Mouse (Mus musculus) cerebellum, adult 9-10 months (tissue): ENCODE measurements around the gene Camta1.

Source experiments
- DNase-seq: peaks from one replicate; pipeline ENCODE4 v3.0.0; 2022

Camta1 gene

GRCm38 (mm10) chr4:151861806-151862739 lies at the start of gene Camta1:
TSS of gene Camta1 (minus strand) at chr4:151861876.
- peak; percentile 100 for DNase-seq

GRCm38 (mm10) chr4:151908809-151909208 lies 47.1 kb upstream of the Camta1 start:
- no peak for DNase-seq

GRCm38 (mm10) chr4:151907577-151908343 lies 46.1 kb upstream of the Camta1 start:
- DNase-seq = no peak

- no peak for DNase-seq
Measured at GRCm38 (mm10) chr4:151905621-151906020, 43.9 kb upstream of the Camta1 start.

- no peak for DNase-seq
Measured at GRCm38 (mm10) chr4:151904098-151904497, 42.4 kb upstream of the Camta1 start.

GRCm38 (mm10) chr4:151902689-151903241 lies 41.1 kb upstream of the Camta1 start:
- peak; percentile 70 for DNase-seq

GRCm38 (mm10) chr4:151902046-151902688 lies 40.5 kb upstream of the Camta1 start:
- DNase-seq = peak; percentile 30

- no peak for DNase-seq
Measured at GRCm38 (mm10) chr4:151901422-151901821, 39.7 kb upstream of the Camta1 start.

- no peak for DNase-seq
Measured at GRCm38 (mm10) chr4:151900735-151901134, 39.1 kb upstream of the Camta1 start.

- no peak for DNase-seq
Measured at GRCm38 (mm10) chr4:151899707-151900384, 38.2 kb upstream of the Camta1 start.

- no peak for DNase-seq
Measured at GRCm38 (mm10) chr4:151898600-151899245, 37.0 kb upstream of the Camta1 start.

GRCm38 (mm10) chr4:151897069-151897617 lies 35.5 kb upstream of the Camta1 start:
- DNase-seq = no peak

GRCm38 (mm10) chr4:151895624-151896023 lies 33.9 kb upstream of the Camta1 start:
- DNase-seq = no peak

GRCm38 (mm10) chr4:151894926-151895325 lies 33.2 kb upstream of the Camta1 start:
- no peak for DNase-seq

GRCm38 (mm10) chr4:151893241-151893640 lies 31.6 kb upstream of the Camta1 start:
- no peak for DNase-seq

GRCm38 (mm10) chr4:151881590-151881989 lies 19.9 kb upstream of the Camta1 start:
- no peak for DNase-seq

GRCm38 (mm10) chr4:151880044-151880690 lies 18.5 kb upstream of the Camta1 start:
- DNase-seq = no peak

- DNase-seq = no peak
Measured at GRCm38 (mm10) chr4:151876400-151876799, 14.7 kb upstream of the Camta1 start.

GRCm38 (mm10) chr4:151863511-151863910 lies 1.8 kb upstream of the Camta1 start:
- peak; percentile 59 for DNase-seq

GRCm38 (mm10) chr4:151861471-151861805 lies 238 bp downstream of the Camta1 start:
- no peak for DNase-seq
